Mouse (Mus musculus): Measurements from ENCODE around the gene Wdr17.

Gene Wdr17

DNA sequence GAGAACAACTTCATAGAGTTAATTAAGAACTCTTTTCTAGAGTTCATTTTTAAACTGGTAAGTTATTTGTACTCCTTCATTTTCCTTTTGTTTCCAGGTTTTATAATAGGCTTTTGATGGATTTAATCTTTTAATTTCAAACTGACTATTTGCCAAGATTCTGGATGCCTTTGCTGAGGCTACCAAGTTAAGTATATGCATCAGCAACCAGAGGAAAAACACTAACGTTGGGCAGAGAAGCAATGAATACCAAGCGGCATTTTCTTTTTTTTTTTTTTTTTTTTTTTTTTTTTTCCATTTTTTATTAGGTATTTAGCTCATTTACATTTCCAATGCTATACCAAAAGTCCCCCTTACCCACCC lies 94.3 kb downstream of the Wdr17 start:
- in situ Hi-C loops (cut with MboI, MseI): loop anchor here (25.0 kb wide), 1 partner anchor 1170 kb away; no protein-coding TSS in a partner anchor

DNA sequence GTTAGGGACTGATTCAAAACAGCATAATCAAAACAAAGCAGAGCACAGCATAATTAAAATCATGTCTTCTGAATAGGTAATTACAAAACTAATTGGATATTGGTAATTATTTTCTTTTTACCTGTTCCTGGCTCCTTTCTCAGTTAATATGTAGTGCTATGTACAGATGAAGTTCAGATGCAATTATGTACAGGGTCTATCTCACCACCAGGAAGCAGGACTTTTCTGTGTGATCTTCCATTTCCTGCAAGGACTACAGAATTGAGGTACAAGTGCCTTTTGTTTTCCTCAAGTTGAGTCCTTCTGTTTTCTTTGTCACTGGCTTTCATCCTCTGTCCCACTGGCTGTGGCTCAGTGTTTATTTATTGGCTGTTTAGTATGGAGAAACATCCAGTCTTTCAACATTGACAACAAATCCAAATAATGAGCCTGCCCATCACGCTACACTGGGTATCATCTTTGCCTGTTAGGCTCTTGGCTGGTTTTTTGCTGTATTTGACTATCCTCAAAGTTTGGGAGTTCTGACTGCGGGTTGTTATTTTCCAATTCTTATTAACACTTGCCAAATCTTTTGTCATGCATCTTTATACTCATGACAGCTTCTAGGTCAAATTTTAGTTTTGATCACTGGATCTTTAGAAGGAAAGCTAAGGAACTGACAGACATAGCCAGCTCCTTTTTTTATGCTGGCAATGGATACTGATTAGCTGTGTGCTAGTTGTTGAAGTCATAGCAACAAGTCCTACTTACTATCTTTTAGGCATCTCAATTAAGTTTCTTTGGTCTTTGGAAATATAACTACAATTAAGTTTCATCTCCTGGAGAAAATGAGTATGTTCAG lies 94.9 kb downstream of the Wdr17 start:
- in situ Hi-C loops (cut with MboI, MseI): loop anchor here (25.0 kb wide), 1 partner anchor 1170 kb away; no protein-coding TSS in a partner anchor

DNA sequence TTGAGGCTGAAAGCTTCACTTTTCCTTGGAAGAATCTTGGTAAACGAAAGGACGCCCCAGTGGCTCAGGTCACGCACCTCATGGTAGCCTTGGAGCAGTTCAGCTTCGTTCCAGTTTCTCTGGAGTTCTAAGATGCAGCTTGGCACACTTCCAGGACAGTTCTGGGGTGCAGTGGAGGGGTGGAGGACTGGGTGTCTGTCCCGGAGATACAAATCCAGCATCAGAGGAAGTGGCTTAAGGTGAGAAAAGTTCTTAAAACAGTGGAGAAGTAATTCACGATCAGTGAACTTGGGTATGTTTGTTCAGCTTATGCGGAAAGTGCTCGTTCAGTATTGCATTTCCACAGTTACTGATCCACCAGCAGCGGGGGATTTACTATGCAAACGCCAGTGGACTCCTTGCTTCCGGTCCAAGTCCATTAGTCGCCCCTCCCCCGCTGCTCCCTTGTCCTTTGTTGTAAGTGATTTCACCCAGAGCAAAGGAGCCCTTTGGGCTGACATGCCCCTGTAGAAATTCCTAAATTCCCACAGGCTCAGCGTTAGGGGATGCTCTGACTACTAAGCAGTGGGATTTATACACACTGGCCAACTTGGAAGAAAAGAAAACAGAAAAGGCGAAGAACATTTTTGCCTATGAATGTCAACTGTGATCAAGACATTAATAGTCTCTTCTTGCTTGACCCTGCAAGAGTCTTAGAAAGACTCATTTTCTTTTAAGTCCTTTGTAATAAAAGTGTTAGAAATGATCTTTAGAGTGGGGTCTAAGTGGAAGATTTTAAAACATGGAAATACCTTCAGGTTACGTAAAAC lies 106.6 kb downstream of the Wdr17 start:
- in situ Hi-C loops (cut with MboI, MseI): loop anchor here (25.0 kb wide), 1 partner anchor 1182 kb away; no protein-coding TSS in a partner anchor

DNA sequence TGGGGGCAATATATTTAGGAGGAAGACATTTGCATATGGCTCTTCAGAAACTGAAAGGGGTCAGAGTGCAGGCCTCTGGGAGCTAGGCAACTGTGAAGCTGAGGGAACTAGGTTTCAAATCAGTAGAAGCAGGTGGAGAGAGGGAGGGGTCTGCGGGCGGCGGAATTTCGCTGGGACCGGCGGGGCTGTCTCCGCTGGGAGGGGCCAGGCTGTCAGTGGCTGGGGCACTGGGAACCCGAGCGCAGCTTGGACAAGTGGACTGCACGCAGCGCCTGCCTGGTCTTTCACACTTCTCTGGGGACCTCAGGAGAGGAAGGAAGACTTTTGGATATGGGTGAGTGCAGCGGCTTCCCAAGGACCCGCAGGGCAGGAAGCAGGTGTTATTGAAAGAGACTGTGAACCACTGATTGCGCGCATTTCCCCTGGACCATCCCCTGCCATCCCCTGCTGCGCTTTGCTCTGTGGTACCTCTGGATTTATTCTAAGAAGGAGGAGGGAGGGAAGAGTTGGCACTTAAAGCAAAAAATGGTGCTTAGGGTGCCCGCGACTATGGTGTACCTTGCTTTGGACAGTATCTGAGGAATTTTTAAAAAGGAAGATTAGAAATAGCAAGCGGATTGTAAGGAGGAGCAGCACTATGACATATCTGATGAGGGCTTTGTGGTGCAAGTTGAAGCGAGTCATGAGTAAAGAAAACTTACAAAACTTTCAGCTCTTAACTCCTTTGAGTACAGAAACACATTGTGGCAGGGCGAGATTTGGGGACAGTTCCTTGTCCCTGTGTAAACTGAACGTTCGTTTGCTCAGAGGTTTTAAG lies 107.5 kb downstream of the Wdr17 start:
- in situ Hi-C loops (cut with MboI, MseI): loop anchor here (25.0 kb wide), 1 partner anchor 1183 kb away; no protein-coding TSS in a partner anchor

DNA sequence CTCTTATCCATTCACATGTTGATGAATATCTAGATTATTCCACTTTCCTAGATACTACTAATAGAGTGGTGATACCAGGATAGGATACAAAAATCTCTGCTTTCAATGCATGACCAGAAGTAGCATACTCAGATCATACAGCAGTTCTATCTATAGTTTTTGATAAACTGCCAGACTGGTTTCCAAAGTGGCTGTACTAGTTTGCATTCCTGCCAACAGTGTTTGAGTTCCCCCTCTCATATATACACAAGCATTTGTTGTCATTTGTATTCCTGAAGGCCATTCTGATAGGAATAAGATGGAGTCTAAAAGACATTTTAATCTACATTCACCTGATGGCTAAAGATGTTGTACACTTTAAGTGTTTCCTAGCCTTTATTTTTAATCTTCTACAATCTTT lies 110.0 kb downstream of the Wdr17 start:
- in situ Hi-C loops (cut with MboI, MseI): loop anchor here (25.0 kb wide), 1 partner anchor 1185 kb away; no protein-coding TSS in a partner anchor

DNA sequence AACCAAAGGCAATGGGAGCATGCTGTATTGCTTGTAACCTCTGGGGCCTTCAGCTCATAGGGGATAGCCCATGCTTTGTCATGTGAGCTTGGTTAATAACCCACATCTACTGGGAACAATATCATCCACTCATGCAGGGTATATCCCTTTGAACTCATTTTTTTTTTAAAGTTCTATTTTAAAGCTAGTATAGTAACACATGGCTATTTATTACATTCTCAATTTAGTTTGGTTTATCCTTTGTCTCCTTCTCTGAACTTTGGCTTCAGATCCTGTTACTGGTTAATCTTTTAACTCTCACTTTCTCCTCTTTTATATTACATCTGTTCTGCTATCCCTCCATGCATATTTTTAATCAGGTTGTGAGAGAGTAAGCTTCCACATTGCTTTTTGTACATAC lies 110.7 kb downstream of the Wdr17 start:
- in situ Hi-C loops (cut with MboI, MseI): loop anchor here (25.0 kb wide), 1 partner anchor 1186 kb away; no protein-coding TSS in a partner anchor

DNA sequence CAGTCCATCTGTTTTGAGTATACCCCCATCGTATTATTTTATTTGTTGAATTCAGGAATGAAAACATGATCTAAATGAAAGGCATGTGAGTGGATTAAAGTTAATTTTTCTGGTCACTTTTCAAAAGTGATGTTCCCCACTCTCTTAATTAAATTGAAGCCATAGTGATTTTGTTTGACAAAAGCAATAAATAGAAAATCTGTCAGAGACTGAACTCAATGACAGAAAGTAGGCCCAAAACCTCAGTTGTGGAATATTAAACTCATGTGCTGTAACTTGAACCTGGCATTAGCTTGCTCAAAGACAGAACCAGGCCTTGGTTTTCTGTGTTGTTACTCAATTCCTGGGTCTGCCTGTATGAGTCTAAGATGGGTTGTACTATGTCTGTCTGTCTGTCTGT lies 129.3 kb downstream of the Wdr17 start:
- in situ Hi-C loops (cut with MboI, MseI): no loop called here

DNA sequence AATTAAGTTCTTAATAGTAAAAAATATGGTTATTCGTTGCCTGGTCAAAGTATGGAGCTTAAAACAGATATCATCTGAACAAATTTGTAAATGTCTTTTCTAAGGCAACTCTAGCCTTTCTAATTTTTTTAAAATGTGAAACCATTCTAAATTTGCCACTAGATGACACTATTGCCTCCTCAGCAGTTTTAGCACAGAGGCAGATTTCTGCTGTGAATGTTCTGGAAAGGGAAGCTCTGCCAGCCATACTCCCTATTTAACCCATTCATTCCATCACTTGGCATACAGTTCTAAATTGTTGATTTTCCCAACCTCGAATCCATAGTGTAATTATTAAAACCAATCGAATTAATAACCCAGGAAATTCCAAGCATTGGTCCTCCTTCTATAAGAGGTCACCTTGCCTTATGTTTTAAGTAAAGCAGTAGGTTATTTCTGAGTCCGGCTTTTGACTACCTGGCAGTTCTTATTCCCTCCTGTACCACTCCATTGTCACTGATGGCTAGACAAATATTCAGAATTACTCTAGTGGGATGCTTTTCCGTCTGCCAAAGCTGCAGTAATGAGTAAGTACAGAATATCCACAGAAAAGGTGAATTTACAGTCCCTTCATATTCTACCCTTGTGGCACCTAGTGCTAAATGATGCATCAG lies 150.2 kb downstream of the Wdr17 start:
- in situ Hi-C loops (cut with MboI, MseI): no loop called here

DNA sequence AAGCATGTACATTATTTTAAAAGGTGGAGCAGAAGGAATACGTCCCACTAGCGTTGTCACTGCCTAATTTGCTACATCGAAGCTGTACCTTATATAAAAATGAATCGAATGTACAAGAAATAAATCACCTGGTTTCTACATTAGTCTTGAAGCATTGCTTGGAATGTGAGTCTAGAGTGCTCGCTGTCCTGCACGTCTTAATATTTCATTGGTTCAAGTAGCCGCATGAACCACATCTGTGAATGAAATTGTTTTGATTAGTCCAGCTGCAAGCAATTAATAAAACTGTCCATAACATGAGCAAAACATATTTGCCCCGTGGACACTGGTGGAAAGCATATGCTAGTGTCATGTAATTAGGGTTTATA lies 162.3 kb downstream of the Wdr17 start:
- in situ Hi-C loops (cut with MboI, MseI): no loop called here

DNA sequence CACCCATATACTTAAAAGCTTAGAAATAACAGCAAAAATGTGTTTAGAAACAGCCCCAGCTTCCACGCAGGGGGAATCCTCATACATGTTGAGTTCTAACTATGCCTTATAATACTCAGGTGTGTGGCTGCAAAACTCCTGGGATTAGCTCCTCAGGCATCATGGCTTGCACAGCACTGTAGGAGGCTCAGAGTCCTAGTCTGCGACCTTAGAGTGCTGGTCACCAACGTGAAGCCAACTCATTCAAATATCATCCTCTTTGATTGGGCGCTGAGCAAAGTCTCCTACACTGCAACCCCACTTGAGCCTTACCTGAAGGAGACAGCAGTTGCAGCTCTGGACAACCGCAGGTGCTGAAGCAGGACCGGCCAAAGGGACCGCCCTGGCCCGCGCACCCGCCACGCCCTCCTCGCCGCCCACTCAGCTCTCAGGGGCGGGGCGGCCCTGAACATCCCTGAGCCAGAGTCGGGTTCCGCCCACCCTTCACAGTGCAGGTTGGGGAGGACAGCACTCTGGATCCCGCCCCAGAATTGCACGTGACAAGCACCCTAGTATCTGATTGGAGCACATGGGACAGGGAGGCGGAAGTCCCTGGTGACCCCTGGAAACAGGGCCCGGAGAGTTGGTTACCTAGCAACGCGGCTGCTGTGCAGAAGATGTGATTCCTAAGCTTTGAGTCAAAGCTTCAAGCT lies 162.9 kb downstream of the Wdr17 start:
- in situ Hi-C loops (cut with MboI, MseI): no loop called here

DNA sequence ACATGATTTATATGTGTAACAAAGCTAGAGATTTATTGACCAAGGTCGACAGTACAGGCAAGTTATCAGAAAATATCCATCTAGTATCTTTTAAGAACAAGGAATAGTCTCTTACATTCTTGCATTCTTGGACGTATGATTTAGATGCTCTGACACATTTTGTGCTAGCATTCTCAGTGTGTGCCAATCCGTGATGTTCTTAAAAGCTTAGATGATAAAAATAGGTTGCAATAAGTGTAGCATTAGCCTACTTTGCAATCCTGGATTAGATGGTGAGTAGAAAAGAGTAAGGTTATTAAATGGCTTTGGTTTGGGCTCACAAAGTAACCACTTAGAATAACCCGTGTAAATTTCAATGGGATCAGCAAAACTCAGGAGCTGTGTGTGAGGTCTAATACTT lies 168.5 kb downstream of the Wdr17 start:
- in situ Hi-C loops (cut with MboI, MseI): no loop called here

DNA sequence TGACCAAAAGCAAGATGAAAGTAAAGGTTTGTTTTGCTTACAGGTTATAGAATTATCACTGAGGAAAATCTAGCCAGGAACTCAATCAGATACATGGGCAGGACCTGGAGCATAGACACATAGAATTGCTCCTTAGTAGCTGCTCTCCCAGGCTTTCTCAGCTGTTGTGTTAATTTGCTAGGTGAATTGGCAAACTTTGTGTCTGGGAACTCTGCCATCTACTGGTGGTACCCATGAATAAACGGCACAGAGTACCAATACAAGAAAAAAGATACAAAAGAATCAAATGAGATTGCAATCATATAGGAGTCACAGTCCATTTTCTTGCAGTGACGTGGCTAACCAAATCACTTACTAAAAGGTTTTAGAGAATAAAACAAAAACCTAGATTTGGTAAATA lies 181.2 kb downstream of the Wdr17 start:
- in situ Hi-C loops (cut with MboI, MseI): no loop called here

DNA sequence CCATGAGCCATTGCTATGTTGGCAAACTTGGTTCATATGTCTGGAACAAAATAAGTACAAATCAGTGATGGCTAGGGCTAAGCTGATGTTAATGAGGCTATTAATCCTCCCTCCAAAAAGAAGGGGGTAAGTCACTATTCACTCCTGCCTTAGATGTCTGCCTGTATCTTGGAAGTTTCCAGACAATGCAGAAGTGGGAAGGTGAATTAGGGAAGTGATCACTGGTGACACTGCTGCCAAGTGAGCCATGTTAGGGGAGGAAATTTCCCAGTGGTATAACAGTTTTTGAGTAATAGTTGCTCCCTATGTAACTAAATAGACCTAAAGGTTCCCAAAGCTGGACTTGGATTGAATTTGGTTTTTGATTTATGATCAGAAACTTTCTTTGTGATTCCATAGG lies 215.2 kb downstream of the Wdr17 start:
- in situ Hi-C loops (cut with MboI, MseI): no loop called here

DNA sequence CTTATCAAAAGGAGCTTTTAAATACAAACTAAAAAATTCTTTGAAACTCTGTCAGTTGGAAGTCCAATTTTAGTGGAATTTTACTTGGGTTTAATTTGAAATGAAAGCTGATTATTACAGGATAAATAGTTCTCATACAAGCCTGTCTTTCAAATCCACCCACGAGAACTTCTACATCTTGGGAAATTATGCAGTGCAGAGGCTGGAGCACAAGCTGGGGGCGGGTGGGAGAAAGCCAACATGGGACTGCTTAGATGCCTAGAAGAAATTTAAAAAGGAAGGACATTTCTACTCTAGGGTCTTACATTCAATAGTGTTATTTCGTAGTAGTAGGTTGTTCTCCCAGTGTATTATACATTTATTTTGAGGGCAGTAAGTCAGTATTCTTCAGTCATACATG lies 219.2 kb downstream of the Wdr17 start:
- in situ Hi-C loops (cut with MboI, MseI): no loop called here

DNA sequence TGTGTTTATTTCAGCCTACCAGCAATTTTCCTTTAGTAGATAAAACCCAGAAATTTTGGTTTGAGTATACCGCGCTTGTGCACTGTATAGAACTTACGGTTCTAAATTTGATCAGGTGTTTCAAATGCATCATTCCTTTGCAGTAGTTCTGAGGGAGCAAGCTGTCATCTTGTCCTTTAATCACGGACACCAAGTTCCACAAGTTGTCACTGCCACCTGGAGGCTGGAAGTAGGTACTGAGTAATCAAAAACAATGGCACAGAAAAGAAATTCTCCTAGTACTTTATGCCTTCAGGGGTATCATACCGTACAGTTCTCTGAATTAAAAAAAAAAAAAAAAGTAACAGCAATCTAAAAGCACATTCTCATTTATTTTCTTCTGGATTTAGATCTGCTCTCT lies 226.3 kb downstream of the Wdr17 start:
- in situ Hi-C loops (cut with MboI, MseI): loop anchor here (5.0 kb wide), 1 partner anchor 153 kb away; no protein-coding TSS in a partner anchor

DNA sequence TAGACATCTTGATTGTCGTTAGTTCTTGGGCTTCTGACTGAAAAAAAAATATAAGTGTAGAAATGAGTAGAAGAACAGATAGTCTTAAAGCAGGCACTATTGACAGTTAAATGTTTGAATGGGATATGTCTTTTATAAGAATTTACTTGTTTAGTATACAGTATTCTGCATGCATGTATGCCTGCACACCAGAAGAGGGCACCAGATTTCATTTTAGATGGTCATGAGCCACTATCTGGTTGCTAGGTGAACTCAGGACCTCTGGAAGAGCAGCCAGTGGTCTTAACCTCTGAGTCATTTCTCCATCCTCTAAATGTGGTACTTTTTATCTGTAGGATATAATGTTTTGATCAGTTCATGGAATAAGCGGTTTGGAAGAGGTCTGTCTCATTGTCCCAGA lies 227.3 kb downstream of the Wdr17 start:
- in situ Hi-C loops (cut with MboI, MseI): loop anchor here (5.0 kb wide), 1 partner anchor 152 kb away; no protein-coding TSS in a partner anchor

DNA sequence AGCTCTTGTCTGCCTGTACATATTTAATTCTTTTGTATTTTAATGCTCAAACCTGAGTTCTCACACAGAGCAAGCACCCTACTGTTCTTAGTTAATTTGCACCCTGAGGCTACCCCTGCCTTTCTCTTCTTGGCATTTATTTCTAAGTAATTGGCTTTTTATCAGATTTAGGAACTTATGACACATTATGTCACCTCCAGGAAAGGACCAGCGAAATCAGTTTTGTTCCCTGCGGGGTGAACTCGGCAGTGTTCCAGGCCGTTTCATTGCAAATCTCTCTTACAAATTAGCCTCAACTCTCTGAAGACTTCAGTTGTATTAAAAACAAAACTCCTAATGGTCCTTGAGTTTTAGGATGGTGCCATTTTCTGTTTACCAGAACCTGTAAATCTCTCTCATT lies 248.3 kb downstream of the Wdr17 start:
- in situ Hi-C loops (cut with MboI, MseI): no loop called here

DNA sequence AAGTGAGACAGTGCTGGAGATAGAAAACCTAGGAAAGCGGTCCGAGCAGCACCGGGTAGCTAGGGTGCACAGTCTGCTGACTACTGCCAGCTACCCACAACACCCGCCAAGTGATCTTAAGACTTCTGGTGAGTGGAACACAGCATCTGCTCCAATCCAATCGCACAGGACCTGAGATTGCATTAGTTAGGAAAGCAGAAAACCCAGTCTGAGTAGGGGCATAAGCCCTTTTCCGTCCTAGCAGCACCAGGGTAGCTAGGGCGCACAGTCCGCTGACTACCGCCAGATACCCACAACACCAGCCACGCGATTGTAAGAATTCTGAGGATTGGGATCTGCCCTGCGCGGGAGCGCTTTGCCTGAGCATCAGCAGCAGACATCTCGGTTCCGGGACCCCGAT lies 270.3 kb downstream of the Wdr17 start:
- in situ Hi-C loops (cut with MboI, MseI): loop anchor here (25.0 kb wide), 1 partner anchor 496 kb away; no protein-coding TSS in a partner anchor

DNA sequence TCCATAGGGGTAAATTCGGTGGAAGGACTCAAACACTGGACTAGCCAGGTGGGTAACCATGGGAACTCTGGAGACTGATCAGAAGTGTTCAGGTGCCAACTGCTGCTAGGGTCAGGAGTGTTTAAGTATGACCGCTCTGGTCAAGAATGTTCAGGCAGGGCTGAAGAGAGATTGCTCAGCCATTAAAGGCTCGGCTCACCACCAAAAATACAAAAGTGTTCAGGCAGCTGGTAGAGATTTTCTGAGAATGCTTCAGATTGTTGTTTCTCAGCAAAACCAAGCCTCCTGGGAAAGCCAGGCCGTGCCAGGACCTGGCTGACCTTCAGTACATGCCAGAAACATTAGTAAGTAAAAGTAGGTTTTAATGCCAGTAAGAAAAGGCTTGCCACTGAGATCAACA lies 276.7 kb downstream of the Wdr17 start:
- in situ Hi-C loops (cut with MboI, MseI): loop anchor here (25.0 kb wide), 1 partner anchor 502 kb away; no protein-coding TSS in a partner anchor

DNA sequence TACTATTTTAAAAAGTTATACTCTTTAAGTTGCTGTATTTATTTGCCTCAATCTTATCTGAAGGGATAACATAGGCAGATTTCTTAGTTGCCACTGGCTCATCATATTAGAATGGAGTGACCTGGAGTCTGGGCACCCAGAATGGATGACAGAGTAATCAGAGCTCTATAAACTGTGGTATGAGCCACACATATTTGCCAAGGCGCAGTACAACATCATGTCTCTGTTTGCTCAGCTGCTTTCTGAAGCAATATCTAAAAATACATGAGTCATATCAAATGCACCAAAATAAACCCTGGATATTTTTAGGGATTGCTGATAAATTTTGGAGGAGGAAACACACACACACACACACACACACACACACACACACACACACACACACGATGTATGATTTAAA lies 277.6 kb downstream of the Wdr17 start:
- in situ Hi-C loops (cut with MboI, MseI): loop anchor here (25.0 kb wide), 1 partner anchor 503 kb away; no protein-coding TSS in a partner anchor

Data from T-helper 1 cell (primary cell).